Mouse (Mus musculus) cerebral cortex, adult 2 months (tissue): ENCODE measurements around the gene Gm2237.

Experiments
- WGBS: fragments of 180-500 bp; shearing (Covaris S2); methylation state at CpG from one replicate; pipeline ENCODE4 v1.1.7; 2018; 5-methylcytosine and 5-hydroxymethylcytosine counted together

Gm2237 gene

GRCm38 (mm10) chr14:19584804-19585667, at the start of gene Gm2237:
TSS of gene Gm2237 (minus strand) at chr14:19585135.
- WGBS = 2% methylated on average over 32 of the region's 62 CpGs

- 93% methylated on average over 2 of the region's 2 CpGs for WGBS
Measured at GRCm38 (mm10) chr14:19602481-19602880, 17.5 kb upstream of the Gm2237 start, which contains the start of gene Gm5458. TSS of gene Gm5458 (minus strand) at chr14:19602581.

GRCm38 (mm10) chr14:19549863-19550262, 35.1 kb downstream of the Gm2237 start, which contains the start of gene Gm2244:
TSS of gene Gm2244 (minus strand) at chr14:19549963.
- WGBS = 87% methylated on average over 1 of the region's 3 CpGs
